In the genomic region with DNA sequence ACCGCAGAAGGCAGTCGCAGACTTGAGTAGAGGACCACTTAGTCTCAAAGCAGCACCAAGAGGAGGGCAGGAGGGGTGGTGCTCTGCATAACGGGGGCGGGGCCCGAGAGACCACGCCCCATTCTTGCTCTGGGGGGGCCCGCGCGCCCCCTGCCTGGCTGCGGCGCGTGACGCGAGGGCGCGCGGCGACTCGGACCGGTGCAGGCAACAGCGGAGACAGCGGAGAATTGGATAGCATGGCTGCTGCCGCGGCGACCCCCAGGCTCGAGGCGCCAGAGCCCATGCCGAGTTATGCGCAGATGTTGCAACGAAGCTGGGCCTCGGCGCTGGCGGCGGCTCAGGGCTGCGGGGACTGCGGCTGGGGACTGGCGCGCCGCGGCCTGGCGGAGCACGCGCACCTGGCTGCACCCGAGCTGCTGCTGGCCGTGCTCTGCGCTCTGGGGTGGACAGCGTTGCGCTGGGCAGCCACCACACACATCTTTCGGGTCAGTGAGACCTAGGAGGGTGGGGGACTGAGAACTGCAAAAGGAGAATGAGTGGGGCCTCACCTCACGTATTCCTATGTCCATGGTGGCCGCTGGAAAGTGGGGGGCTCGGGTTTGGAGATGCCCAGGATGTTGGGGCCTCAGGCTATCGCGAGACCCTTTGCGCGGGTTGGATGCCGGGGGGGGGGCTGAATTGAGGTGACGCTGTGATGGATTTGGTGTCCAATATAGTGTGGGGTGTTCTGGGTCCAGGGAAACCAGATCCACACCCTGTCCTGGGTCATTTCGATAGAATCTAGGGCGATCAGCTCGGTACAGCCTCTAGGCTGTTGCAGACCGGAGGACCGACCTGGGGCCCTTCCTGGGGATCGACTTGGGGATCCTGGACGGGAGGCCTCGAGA, we compare ENCODE assay signal across 8 mouse cellular contexts. TPM values are rescaled to one million over a fixed set of nuclear protein-coding genes. Genes with fewer than 3 reads are reported as not detected.
DNase-seq lines count a peak whose midpoint lies in the region; ATAC-seq and TF ChIP-seq lines count a peak whose summit lies in the region.

Gene Cers1 (plus strand): TSS at position 152 of the 887 bp plus-strand sequence.

- H3K4me1 ChIP-seq in E14TG2a.4 (replicated peaks; ENCODE audit: low read depth, low read length) = peaks cover 34% of the 10 kb centered on the region
- H3K4me1 ChIP-seq in forebrain, embryonic 10.5 days = peaks cover 39% of the 10 kb centered on the region
- H3K4me1 ChIP-seq in heart, embryonic 15.5 days (replicated peaks) = peaks cover 35% of the 10 kb centered on the region

- peak within 1 kb of the TSS; percentile 47 for H3K9ac ChIP-seq in heart, embryonic 15.5 days

- TF ChIP-seq CTCF in E14TG2a.4 (conservative IDR thresholded peaks at IDR 0.05; ENCODE audit: low read length) = no peak
- TF ChIP-seq CTCF in layer of hippocampus, adult 2 months (conservative IDR thresholded peaks at IDR 0.05) = no peak

- peak; percentile 72 to 81 for DNase-seq in adrenal gland, postnatal 36 days
- peak; percentile 67 for DNase-seq in forebrain, embryonic 10.5 days (ENCODE audit: extremely low spot score, low spot score)
- DNase-seq in layer of hippocampus, adult 2 months (ENCODE audit: low spot score in 2 of 2) = peak; percentile 82 to 86
- DNase-seq in lung, adult 18-20 months = peak; percentile 38 to 40
- DNase-seq in retina, adult 2 months (ENCODE audit: low read depth, low spot score) = peak; percentile 37

- peaks cover 32% of the 10 kb centered on the region for H3K36me3 ChIP-seq in E14TG2a.4 (ENCODE audit: insufficient read depth, low read length)
- peaks cover 42% of the 10 kb centered on the region for H3K36me3 ChIP-seq in forebrain, embryonic 10.5 days (replicated peaks)
- peaks cover 24% of the 10 kb centered on the region for H3K36me3 ChIP-seq in heart, embryonic 15.5 days

- H3K27ac ChIP-seq in forebrain, embryonic 10.5 days = peak within 1 kb of the TSS; percentile 80
- peak within 1 kb of the TSS; percentile 10; the same call in 1 of the 2 replicates for H3K27ac ChIP-seq in heart, embryonic 15.5 days
- peak within 1 kb of the TSS; percentile 99 for H3K27ac ChIP-seq in layer of hippocampus, adult 2 months

- H3K27me3 ChIP-seq in E14TG2a.4 (ENCODE audit: insufficient read depth, low read length) = peaks cover 29% of the 10 kb centered on the region
- H3K27me3 ChIP-seq in forebrain, embryonic 10.5 days (ENCODE audit: poor library complexity, severe bottlenecking) = peaks cover 26% of the 10 kb centered on the region
- 0 out of 2 replicates have a peak, but pooled peaks cover 4% of the 10 kb centered on the region for H3K27me3 ChIP-seq in heart, embryonic 15.5 days

- no peaks in the 10 kb centered on the region for H3K9me3 ChIP-seq in E14TG2a.4 (ENCODE audit: low read length)
- H3K9me3 ChIP-seq in forebrain, embryonic 10.5 days = no peaks in the 10 kb centered on the region
- no peaks in the 10 kb centered on the region for H3K9me3 ChIP-seq in heart, embryonic 15.5 days (replicated peaks)

- H3K4me3 ChIP-seq in E14TG2a.4 (replicated peaks; ENCODE audit: low read length) = peak within 1 kb of the TSS; percentile 81
- peak within 1 kb of the TSS; percentile 58 for H3K4me3 ChIP-seq in forebrain, embryonic 10.5 days
- peak within 1 kb of the TSS; percentile 53 for H3K4me3 ChIP-seq in heart, embryonic 15.5 days
- H3K4me3 ChIP-seq in layer of hippocampus, adult 2 months = peak within 1 kb of the TSS; percentile 91

- WGBS in forebrain, embryonic 10.5 days = 2% methylated on average over 66 of the region's 66 CpGs
- 3% methylated on average over 66 of the region's 66 CpGs for WGBS in heart, embryonic 15.5 days

- peak within 1 kb of the TSS; percentile 78 for H3K4me2 ChIP-seq in heart, embryonic 15.5 days

- ATAC-seq in heart, embryonic 15.5 days (replicated peaks; ENCODE audit: insufficient number of reproducible peaks, insufficient read depth, low FRiP score, low read depth) = peak; percentile 65
- ATAC-seq in CD4-positive, CD25-positive, alpha-beta regulatory T cell, adult 4 months = no peak

RNA-seq across cellular contexts. Expression of gene Cers1, which starts in this region (rescaled TPM):
- total RNA-seq in adrenal gland, postnatal 36 days (2021) = 1 to 10 TPM; 1.8 to 2.2 TPM
- polyA plus RNA-seq in forebrain, embryonic 10.5 days (2016; fragmentation: Nextera tagmentation; extraction: Ambion mirVana) = 4.1 and 4.5 TPM in 2 replicates
- polyA plus RNA-seq in heart, embryonic 15.5 days (2015; fragmentation: Nextera tagmentation; extraction: Ambion mirVana) = 1.3 and 2.3 TPM in 2 replicates
- total RNA-seq in layer of hippocampus, adult 2 months (2021) = 100 to 1,000 TPM; 110 to 113 TPM
- not detected for polyA plus RNA-seq in CD4-positive, CD25-positive, alpha-beta regulatory T cell, adult 4 months (2017; shearing (Covaris generic))

Comparison
In these comparisons a context has a peak if more than half of its experiments do, and no peak if none do; other contexts are left out.
1. RNA of gene Cers1 (total RNA-seq): 110 to 113 TPM in layer of hippocampus, adult 2 months; 1.8 to 2.2 TPM in adrenal gland, postnatal 36 days; every median in the first group is over 10 times any median in the second.
2. H3K27ac ChIP-seq: peak in every context shown above with its lines; median percentile 99 in layer of hippocampus, adult 2 months; 80 in forebrain, embryonic 10.5 days; 10 in heart, embryonic 15.5 days.
3. Peak in every context shown above with its lines, with median percentiles within 50 percentile points of each other: H3K4me3 ChIP-seq and DNase-seq.